Mouse (Mus musculus): Measurements from ENCODE around the gene Samhd1. TPM values are rescaled to one million over a fixed set of nuclear protein-coding genes. Genes with fewer than 3 reads are reported as not detected.

Gene Samhd1
- polyA plus RNA-seq, 1 experiment from 2014 or later = 22.9 TPM

DNA sequence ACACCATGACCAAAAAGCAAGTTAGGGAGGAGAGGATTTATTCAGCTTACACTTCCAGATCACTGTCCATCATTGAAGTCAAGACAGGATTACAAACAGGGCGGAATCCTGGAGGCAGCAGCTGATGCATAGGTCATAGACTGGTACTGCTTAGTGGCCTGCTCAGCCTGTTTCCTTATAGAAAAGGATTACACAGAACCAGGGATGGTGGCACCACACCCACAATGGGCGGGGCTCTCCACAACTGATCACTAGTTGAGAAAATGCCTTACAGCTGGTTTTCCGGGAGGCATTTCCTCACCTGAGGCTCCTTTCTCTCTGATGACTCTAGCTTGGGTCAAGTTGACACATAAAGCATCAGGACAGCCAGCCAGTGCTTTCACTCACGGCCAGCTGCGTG is 13.4 kb upstream of the Samhd1 start:
- Histone ChIP-seq H3K27ac (replicated peaks) (no peak overlapping the region), H3K27me3 (ENCODE audit: low read depth, poor library complexity, severe bottlenecking) (no peaks in the 10 kb centered on the region), H3K4me1 (no peaks in the 10 kb centered on the region), H3K36me3 (peaks cover 95% of the 10 kb centered on the region), H3K9me3 (replicated peaks) (no peaks in the 10 kb centered on the region), H3K4me3 (no peak overlapping the region)
- WGBS = 94% methylated on average over 5 of the region's 5 CpGs
- DNase-seq (ENCODE audit: low spot score) = no peak

DNA sequence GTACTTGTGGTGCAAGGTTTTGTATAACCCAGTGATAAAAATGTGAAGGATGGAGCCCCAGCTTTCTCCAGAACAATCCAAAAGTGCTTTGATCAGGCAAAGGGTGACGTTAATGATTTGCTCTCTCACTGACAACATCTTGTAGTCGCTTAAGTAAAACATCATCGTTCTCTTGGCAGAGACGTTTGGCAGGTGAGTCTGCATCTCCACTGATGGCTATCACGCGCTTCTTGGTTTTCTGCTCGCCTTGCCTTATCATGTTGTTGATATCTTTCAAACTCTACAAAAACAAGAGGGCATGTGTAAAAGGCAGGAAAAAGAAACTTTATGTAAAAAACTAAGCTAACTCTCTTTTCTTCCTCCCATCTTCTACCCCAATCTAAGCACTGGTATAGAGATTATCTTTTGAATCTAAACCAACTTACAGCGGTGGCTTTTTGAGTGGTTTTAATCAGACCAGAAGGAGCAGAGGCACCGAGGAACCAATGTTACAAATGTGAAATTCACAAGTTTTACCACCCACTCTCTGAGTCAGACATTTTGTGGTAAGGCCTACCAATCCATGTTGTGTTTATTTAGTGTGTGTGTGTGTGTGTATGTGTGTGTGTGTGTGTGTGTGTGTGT is 12.4 kb upstream of the Samhd1 start:
- no peaks in the 10 kb centered on the region for H3K27me3 ChIP-seq (ENCODE audit: low read depth, poor library complexity, severe bottlenecking)

DNA sequence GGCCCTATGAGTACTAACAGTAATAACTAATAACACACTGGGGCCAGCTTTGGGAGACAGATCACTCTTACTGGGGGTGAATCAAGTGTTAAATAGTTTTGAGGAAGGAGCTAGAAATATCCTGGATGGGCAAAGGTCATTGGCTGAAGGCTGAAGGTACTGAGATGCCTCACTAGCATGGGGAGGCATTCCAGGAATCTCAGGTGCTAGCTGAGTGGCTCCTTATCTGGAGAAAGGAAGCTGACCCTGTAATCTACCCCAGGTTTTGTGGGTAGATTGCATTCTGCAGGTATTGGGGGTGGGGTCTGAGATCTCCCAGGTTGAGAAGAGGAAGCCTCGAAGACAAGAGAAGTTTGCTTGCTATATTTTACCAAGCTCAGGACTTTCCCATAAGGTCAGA is 10.1 kb upstream of the Samhd1 start:
- Histone ChIP-seq H3K4me1 (no peaks in the 10 kb centered on the region), H3K27ac (replicated peaks) (no peak overlapping the region), H3K27me3 (ENCODE audit: low read depth, poor library complexity, severe bottlenecking) (no peaks in the 10 kb centered on the region), H3K36me3 (peaks cover 62% of the 10 kb centered on the region), H3K4me3 (no peak overlapping the region), H3K9me3 (replicated peaks) (peaks cover 8% of the 10 kb centered on the region; the same call in 1 of the 2 replicates)
- WGBS = 87% methylated on average over 1 of the region's 1 CpGs
- no peak for DNase-seq (ENCODE audit: low spot score)

More for the DNA sequence above, 12.4 kb upstream of the Samhd1 start:
- Histone ChIP-seq H3K27ac (replicated peaks) (no peak overlapping the region), H3K4me3 (no peak overlapping the region), H3K9me3 (replicated peaks) (no peaks in the 10 kb centered on the region), H3K4me1 (no peaks in the 10 kb centered on the region), H3K36me3 (peaks cover 86% of the 10 kb centered on the region)
- WGBS = 95% methylated on average over 9 of the region's 9 CpGs
- DNase-seq (ENCODE audit: low spot score) = no peak

DNA sequence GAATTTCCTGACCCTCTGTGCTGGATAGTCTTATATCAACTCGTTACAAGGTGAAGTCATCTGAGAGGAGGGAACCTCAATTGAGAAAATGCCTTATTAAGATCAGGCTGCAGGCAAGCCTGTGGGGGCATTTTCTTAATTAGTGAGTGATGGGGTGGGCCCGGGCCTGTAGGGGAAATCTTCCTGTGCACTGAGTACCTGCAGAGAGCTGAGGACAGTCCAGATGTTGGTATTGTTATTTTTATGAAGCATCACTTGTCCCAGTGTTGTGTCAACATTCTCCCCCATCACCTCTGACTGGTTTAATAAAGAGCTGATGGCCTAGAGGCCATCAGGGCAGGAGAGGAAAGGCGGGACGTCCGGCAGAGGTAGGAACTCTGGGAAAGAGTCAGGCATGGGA is 9.1 kb upstream of the Samhd1 start:
- H3K9me3 ChIP-seq (replicated peaks) = peaks cover 14% of the 10 kb centered on the region; the same call in 1 of the 2 replicates

DNA sequence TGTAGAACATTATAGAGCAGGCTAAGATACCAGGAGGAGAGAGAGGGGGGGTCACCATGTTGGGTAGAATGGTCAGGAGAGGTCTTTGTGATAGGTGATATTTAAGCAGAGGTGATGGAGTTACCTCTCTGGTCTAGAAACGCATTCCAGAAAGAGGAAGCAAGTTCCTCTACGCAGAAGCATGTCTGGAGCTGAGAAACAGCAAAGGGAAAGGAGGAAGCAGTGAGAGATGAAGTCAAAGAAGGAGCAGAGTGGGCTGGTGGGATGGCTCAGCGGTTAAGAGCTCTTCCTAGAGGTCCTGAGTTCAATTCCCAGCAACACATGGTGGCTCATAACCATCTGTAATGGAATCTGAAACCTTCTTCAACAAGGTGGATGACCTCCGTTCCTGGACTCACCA is 6.9 kb upstream of the Samhd1 start:
- Histone ChIP-seq H3K36me3 (peaks cover 30% of the 10 kb centered on the region), H3K4me3 (no peak overlapping the region), H3K4me1 (no peaks in the 10 kb centered on the region), H3K27ac (replicated peaks) (no peak overlapping the region), H3K9me3 (replicated peaks) (peaks cover 14% of the 10 kb centered on the region; the same call in 1 of the 2 replicates), H3K27me3 (ENCODE audit: low read depth, poor library complexity, severe bottlenecking) (no peaks in the 10 kb centered on the region)
- 87% methylated on average over 4 of the region's 4 CpGs for WGBS
- DNase-seq (ENCODE audit: low spot score) = no peak

More for the DNA sequence above, 9.1 kb upstream of the Samhd1 start:
- no peak for DNase-seq (ENCODE audit: low spot score)
- 80% methylated on average over 5 of the region's 5 CpGs for WGBS
- Histone ChIP-seq H3K27me3 (ENCODE audit: low read depth, poor library complexity, severe bottlenecking) (no peaks in the 10 kb centered on the region), H3K27ac (replicated peaks) (no peak overlapping the region), H3K4me1 (no peaks in the 10 kb centered on the region), H3K4me3 (no peak overlapping the region), H3K36me3 (peaks cover 52% of the 10 kb centered on the region)

DNA sequence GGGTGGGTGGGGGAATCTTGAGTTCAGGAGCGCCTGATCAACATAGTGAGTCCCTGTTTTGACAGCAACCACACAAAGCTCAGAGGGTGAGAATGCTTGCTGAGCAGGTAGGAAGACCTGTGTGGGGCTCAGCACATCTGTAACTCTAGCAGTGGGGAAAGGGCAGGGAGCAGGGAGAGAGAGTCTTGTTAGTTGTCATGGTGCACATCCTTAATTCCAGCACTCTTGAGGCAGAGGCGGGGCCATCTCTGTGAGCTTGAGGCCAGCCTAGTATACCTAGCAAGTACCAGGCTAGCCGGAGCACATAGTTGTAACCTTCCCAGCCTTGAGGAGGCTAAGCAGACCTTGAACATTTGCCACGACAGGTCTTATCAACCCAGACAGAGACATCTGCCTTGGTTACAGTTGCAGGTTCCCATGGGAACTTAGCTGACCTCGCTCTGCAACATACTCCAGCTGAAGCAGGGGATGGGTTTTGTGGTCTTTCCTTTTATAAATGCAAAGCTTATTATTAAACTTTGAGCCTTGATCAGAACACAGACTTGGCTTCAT is 4.3 kb upstream of the Samhd1 start:
- Histone ChIP-seq H3K27me3 (ENCODE audit: low read depth, poor library complexity, severe bottlenecking) (no peaks in the 10 kb centered on the region), H3K9me3 (replicated peaks) (peaks cover 14% of the 10 kb centered on the region; the same call in 1 of the 2 replicates), H3K27ac (replicated peaks) (no peak overlapping the region), H3K4me3 (no peak overlapping the region), H3K4me1 (peaks cover 7% of the 10 kb centered on the region), H3K36me3 (peaks cover 6% of the 10 kb centered on the region)
- WGBS = 89% methylated on average over 5 of the region's 5 CpGs
- DNase-seq (ENCODE audit: low spot score) = no peak

DNA sequence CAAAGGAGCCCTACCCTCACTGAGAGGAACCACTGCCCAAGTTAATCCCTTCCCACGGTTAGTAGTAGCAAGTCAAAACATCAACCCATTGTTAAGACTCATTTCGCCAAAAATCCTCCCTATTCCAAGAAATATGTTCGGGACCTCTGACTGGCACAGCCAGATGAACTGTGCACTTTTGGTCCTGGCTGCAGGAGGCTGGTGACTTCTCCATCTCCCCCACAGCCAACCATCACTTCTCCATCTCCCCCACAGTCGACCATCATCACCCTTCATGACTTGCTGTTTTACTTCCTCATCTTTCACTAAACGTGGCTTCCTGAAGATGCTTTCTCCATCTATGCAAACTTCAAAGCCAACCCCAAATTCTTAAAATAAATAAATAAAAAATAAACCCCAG is 3.7 kb upstream of the Samhd1 start:
- no peak for DNase-seq (ENCODE audit: low spot score)
- WGBS = 77% methylated on average over 5 of the region's 5 CpGs

DNA sequence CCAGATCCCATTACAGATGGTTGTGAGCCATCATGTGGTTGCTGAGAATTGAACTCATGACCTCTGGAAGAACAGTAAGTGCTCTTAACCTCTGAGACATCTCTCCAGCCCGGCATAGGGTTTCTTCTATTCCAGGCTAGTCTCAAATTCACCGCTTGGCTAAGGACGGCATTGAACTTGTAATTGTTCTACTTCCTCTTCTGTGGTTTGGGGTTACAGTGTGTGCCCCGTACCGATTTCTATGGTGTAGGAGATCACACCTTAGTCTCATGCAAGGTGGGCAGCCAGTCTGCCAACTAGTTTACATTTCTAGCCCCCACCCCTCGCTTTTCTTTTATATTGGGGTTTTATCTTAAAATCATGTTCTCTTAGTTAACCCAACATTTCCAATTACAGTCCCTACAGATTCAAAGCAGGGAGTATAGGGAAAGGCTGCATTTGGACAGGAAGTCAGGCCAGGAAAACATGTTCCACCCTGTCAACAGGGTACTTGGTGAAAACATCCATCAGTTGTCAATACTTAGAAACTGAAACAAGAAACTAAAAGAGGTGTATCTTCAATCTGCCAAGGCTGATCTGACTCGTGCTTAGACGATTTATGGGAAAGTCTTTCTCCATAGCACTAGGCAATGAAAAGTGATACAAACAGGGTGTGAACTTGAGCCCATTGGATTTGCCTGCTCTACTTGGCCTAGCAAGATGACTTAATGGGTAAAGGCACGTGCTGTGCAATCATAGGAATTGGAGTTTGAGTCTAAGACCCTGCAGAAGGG is 3.1 kb upstream of the Samhd1 start:
- WGBS = 95% methylated on average over 9 of the region's 9 CpGs
- Histone ChIP-seq H3K27ac (replicated peaks) (no peak overlapping the region), H3K4me1 (peaks cover 15% of the 10 kb centered on the region), H3K9me3 (replicated peaks) (peaks cover 14% of the 10 kb centered on the region; the same call in 1 of the 2 replicates), H3K4me3 (no peak overlapping the region), H3K27me3 (ENCODE audit: low read depth, poor library complexity, severe bottlenecking) (no peaks in the 10 kb centered on the region), H3K36me3 (no peaks in the 10 kb centered on the region)
- DNase-seq (ENCODE audit: low spot score) = no peak

More for the DNA sequence above, 3.7 kb upstream of the Samhd1 start:
- Histone ChIP-seq H3K4me3 (no peak overlapping the region), H3K27ac (replicated peaks) (no peak overlapping the region), H3K36me3 (peaks cover under 1% of the 10 kb centered on the region), H3K27me3 (ENCODE audit: low read depth, poor library complexity, severe bottlenecking) (no peaks in the 10 kb centered on the region), H3K4me1 (peaks cover 12% of the 10 kb centered on the region), H3K9me3 (replicated peaks) (peaks cover 14% of the 10 kb centered on the region; the same call in 1 of the 2 replicates)

DNA sequence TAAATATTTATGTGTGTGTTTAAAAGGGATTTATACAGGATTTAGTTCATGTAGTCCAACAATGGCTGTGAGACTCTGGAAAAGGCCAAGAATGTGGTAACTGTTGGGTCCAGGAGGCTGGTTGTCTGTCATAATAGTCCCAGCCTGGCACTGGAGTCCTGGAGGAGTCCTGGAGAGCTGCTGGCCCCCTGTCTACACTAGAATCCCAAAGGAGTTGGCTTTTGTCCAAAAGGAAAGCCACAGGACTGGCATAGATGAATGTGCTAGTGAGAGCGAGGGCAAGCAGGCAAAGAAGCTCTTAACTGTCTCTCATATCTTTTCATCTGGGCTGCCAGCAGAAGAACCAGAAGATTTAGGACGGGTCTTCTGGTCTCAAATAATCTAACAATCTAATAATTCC is 1.6 kb upstream of the Samhd1 start:
- DNase-seq (ENCODE audit: low spot score) = no peak
- H3K9me3 ChIP-seq (replicated peaks) = peaks cover 14% of the 10 kb centered on the region; the same call in 1 of the 2 replicates
- no peaks in the 10 kb centered on the region for H3K36me3 ChIP-seq
- peaks cover 15% of the 10 kb centered on the region for H3K4me1 ChIP-seq
- no peaks in the 10 kb centered on the region for H3K27me3 ChIP-seq (ENCODE audit: low read depth, poor library complexity, severe bottlenecking)
- H3K27ac ChIP-seq (replicated peaks) = no peak overlapping the region
- 87% methylated on average over 2 of the region's 2 CpGs for WGBS
- H3K4me3 ChIP-seq = no peak overlapping the region

DNA sequence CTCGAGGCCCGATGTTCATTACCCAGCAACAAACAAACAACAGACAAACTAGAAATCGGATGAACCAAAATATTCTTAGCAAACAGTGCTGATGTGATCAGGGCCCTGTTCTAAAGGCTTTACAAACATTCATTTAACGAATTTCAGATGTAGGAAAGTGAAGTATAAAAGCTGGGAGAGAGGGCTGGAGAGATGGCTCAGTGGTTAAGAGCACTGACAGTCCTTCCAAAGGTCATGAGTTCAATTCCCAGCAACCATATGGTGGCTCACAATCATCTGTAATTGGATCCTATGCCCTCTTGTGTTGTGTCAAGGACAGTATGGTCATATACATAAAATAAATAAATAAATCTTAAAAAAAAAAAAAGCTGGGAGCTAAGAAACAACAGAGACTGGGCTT is 1.1 kb upstream of the Samhd1 start:
- peaks cover 15% of the 10 kb centered on the region for H3K4me1 ChIP-seq
- H3K4me3 ChIP-seq = no peak overlapping the region
- DNase-seq (ENCODE audit: low spot score) = no peak
- no peak overlapping the region for H3K27ac ChIP-seq (replicated peaks)
- H3K36me3 ChIP-seq = no peaks in the 10 kb centered on the region
- 86% methylated on average over 4 of the region's 4 CpGs for WGBS
- H3K27me3 ChIP-seq (ENCODE audit: low read depth, poor library complexity, severe bottlenecking) = no peaks in the 10 kb centered on the region
- peaks cover 14% of the 10 kb centered on the region; the same call in 1 of the 2 replicates for H3K9me3 ChIP-seq (replicated peaks)

DNA sequence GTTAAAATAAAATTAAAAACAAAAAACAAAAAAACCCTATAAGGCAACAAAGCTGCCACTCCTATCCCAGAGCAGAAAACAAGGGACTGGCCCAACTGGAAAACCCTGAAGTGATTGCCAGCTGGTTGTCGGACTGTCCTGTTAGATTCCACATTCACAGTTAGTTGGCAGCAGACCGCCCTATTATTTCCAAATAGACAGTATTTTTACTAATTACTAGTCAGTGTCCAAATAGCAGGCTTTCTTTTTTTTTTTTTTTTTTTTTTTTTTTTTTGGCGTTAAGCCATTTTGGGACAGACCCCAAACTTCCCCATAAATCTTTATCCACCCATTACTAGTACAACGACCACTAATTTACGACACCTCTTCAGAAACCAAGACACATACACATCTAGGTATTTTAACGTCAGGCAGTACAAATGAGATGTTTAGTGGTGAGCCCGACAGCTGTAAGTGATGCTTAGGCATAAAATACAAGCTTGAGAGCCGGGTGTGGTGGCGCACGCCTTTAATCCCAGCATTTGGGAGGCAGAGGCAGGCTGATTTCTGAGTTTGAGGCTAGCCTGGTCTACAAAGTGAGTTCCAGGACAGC is 560 bp upstream of the Samhd1 start:
- no peak for DNase-seq (ENCODE audit: low spot score)
- WGBS = 88% methylated on average over 10 of the region's 10 CpGs
- Histone ChIP-seq H3K4me3 (peak overlapping the region; percentile 85), H3K4me1 (peaks cover 15% of the 10 kb centered on the region), H3K9me3 (replicated peaks) (peaks cover 11% of the 10 kb centered on the region; the same call in 1 of the 2 replicates), H3K36me3 (no peaks in the 10 kb centered on the region), H3K27ac (replicated peaks) (peak overlapping the region; percentile 87), H3K27me3 (ENCODE audit: low read depth, poor library complexity, severe bottlenecking) (no peaks in the 10 kb centered on the region)

DNA sequence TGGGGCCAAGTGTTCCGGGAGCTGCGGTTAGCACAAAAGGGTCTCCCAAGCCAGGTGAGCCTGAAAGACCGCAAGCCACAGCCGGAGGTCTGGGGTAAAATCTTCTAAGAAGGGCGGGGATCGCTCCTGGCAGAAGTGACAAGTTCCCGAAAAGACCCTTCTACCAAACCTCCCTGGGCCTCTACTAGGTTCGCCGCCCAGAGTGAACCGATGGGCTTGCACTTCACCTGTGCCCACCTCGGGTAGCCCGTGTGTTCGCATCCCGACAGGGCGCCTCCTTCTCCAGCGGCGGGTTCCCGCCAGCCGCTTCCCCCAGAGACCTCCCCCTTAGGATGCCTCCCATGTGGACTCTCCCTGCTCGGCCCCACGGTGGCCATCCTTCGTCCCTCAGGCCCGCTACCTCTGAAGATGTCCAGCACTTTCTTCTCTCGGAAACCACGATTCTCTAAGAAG is 560 bp downstream of the Samhd1 start:
- H3K27ac ChIP-seq (replicated peaks) = peak overlapping the region; percentile 87
- H3K4me3 ChIP-seq = peak overlapping the region; percentile 85
- H3K4me1 ChIP-seq = peaks cover 15% of the 10 kb centered on the region
- DNase-seq (ENCODE audit: low spot score) = peak; percentile 65
- H3K27me3 ChIP-seq (ENCODE audit: low read depth, poor library complexity, severe bottlenecking) = no peaks in the 10 kb centered on the region
- no peaks in the 10 kb centered on the region for H3K36me3 ChIP-seq
- H3K9me3 ChIP-seq (replicated peaks) = no peaks in the 10 kb centered on the region
- WGBS = under 1% methylated on average over 25 of the region's 25 CpGs
